Mouse (Mus musculus): ENCODE measurements around the gene Fev. TPM values are rescaled to one million over a fixed set of nuclear protein-coding genes. Genes with fewer than 3 reads are reported as not detected.

Gene Fev
- polyA plus RNA-seq (2012; rRNA removed): 0.46 and 1.0 TPM in 2 replicates

DNA sequence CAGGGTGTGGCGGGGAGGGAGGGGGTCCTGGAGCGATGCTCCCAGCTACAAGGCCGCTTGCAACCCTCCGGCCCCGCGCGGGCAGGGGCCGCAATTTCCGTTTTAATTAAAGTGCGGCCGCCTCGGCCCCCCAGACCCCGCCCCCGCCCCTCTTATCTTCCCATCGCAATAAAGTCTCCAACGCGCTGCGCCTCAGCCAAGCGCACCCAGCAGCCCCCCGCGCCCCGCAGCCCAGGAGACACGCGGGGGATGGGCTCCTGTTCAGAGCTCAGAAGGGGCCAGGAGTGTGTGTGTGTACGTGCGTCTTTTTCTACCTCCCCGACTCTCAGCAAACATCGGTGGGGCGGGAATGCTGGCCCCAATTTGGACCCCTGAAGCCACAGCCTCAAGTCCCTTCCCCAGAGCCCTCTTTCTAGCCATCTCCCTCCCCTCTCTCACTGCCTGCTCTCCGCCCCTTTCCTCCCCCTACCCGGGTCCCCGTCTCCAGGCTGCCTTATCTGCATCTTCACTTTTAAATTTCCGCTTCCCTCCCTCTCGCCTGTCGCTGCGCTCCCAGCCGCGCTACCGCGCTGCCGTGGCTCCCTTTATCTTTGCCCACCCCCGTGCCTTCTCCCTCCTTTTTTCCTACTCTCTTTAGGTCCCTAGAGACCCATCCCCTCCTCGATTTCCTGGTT is at the start of gene Fev:
Fev (minus strand) TSS at position 51 of the 674 bp plus-strand sequence.

DNA sequence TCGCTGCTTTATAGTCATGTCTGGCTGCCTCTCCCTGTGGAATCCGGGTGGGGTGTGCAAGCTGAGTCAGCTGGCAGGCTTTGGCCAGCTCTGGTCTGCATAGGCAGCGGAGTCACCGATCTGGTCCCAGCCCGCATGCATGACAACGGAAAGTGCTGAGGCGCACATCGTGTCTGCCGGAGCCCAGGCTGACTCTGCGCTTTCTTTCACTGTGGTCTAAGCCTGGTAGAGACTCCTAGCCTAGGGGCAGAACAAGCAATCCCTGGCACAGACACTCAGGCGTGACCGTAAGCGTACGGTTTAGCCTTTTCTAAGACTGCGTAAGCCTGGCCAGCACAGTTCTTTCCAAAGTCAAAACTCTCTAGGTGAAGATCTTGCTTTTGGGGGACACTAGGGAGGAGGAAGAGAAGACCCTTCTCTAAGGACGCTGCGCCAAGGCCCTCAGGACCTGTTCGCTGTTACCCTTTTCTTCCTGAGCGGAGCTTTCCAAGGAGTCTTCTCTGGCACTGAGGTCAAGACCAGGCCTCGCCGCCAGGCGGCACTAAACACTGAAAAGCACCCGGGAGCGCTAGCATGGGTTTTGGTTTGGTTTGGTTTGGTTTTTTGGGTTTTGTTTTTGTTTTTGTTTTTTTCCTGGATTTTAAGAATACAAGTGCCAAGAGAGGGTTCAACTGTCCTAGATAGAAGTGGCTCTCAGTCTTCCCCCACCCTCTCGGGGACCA is 8.1 kb upstream of the Fev start, which contains the start of gene Cryba2:
Cryba2 (minus strand) TSS at position 10 of the 722 bp plus-strand sequence.

DNA sequence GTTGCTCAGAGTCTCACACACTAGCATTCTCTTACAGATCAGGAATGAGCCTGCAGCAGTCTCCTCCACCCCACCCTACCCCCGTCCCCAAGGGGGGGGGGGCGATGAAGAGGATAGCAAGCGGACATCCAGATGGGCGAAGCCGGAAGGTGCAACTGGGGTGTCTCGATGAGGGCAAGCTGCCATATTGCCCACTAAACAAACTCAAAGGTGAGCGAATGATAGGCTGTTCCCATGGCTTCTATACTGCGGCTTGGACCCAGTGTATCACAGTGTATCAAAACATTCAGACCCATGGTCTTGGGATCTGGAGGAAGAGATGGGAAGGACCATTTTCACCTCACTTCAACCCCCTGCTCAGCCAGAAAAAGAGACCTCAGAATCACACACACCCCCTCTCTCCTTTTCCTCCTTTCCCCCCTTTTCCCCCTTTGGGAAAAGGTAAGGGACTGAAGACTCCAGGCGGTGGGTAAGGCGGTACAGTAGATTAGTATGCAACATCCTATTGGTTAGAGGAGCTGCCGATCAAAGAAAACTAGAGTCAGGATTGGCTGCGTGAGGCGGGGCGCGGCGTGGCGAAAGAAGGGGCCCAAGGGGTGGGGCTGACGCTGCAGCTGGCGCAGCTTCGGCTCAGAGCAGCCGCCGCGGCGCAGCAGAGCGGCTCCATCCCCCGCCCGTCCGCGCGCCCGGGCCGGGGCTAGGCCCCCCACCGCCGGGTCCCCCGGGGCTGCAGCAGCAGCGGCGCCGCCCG is 30.7 kb downstream of the Fev start, which contains the start of gene Cdk5r2:
Cdk5r2 (plus strand) TSS at position 629 of the 751 bp plus-strand sequence.

Other genes starting within 250 kb of the Fev start
- gene Ttll4, start 223.7 kb downstream of the Fev start, polyA plus RNA-seq (2012; rRNA removed): 3.9 and 7.7 TPM in 2 replicates
- gene Cyp27a1, start 171.8 kb downstream of the Fev start, polyA plus RNA-seq (2012; rRNA removed): 6.2 and 8.6 TPM in 2 replicates
- gene Prkag3, start 136.2 kb downstream of the Fev start, polyA plus RNA-seq (2012; rRNA removed): 0.35 and 0.84 TPM in 2 replicates
- 1.9 and 3.5 TPM in 2 replicates for gene Wnt6, start 113.5 kb downstream of the Fev start, polyA plus RNA-seq (2012; rRNA removed)
- 4.7 and 7.0 TPM in 2 replicates for gene Wnt10a, start 93.9 kb downstream of the Fev start, polyA plus RNA-seq (2012; rRNA removed)
- 1.2 and 1.7 TPM in 2 replicates for gene Cdk5r2, start 30.5 kb downstream of the Fev start, polyA plus RNA-seq (2012; rRNA removed)
- 0.32 and 0.60 TPM in 2 replicates for gene Cryba2, start 7.7 kb upstream of the Fev start, polyA plus RNA-seq (2012; rRNA removed)
- gene Cfap65, start 50.2 kb upstream of the Fev start, polyA plus RNA-seq (2012; rRNA removed): 0.02 TPM in 1 of 2 replicates, not detected in the other
- gene Ihh, start 66.3 kb upstream of the Fev start, polyA plus RNA-seq (2012; rRNA removed): 47.6 and 74.9 TPM in 2 replicates
- 1.4 and 1.6 TPM in 2 replicates for gene Nhej1, start 239.8 kb upstream of the Fev start, polyA plus RNA-seq (2012; rRNA removed)
- gene Slc23a3, start 248.5 kb upstream of the Fev start, polyA plus RNA-seq (2012; rRNA removed): 9.6 and 9.8 TPM in 2 replicates